Mouse (Mus musculus) embryonic facial prominence, embryonic 12.5 days (tissue): ENCODE results near the gene Nnmt. TPM values are rescaled to one million over a fixed set of nuclear protein-coding genes. Genes with fewer than 3 reads are reported as not detected.

Source experiments
- ATAC-seq: fragments of 200-750 bp; cut with Nextera tagmentation; 2 replicates; pipeline ENCODE4 v1.8.0; 2017; ENCODE audit not compliant: insufficient number of reproducible peaks, insufficient read depth, low FRiP score, low TSS enrichment
- H3K27ac ChIP-seq: fragments of 300-500 bp; sonication (generic); 2 replicates; pipeline ENCODE4 v1.5.1; 2016; ENCODE audit warnings: mild to moderate bottlenecking
- H3K27me3 ChIP-seq: fragments of 300-500 bp; sonication (generic); 2 replicates; pipeline ENCODE4 v1.6.1; 2016; ENCODE audit warnings: mild to moderate bottlenecking, moderate library complexity
- H3K36me3 ChIP-seq: fragments of 300-500 bp; sonication (generic); 2 replicates; pipeline ENCODE4 v1.6.1; 2016; ENCODE audit warnings: mild to moderate bottlenecking
- H3K4me1 ChIP-seq: fragments of 300-500 bp; sonication (generic); 2 replicates; pipeline ENCODE4 v1.6.1; 2016
- H3K4me2 ChIP-seq: fragments of 300-500 bp; sonication (generic); replicated peaks from 2 replicates; pipeline ENCODE4 v1.6.1; 2016; ENCODE audit warnings: mild to moderate bottlenecking, moderate library complexity
- H3K4me3 ChIP-seq: fragments of 300-500 bp; sonication (generic); 2 replicates; pipeline ENCODE4 v1.5.1; 2016; ENCODE audit warnings: mild to moderate bottlenecking
- H3K9ac ChIP-seq: fragments of 300-500 bp; sonication (generic); 2 replicates; pipeline ENCODE4 v1.6.1; 2016; ENCODE audit warnings: mild to moderate bottlenecking, moderate library complexity
- H3K9me3 ChIP-seq: fragments of 300-500 bp; sonication (generic); 2 replicates; pipeline ENCODE4 v1.6.1; 2016; ENCODE audit warnings: mild to moderate bottlenecking, moderate library complexity
- WGBS: fragments of 180-500 bp; shearing (Covaris S2); methylation state at CpG from one replicate; pipeline ENCODE4 v1.1.7; 2016; 5-methylcytosine and 5-hydroxymethylcytosine counted together
- polyA plus RNA-seq: library from polyadenylated mRNA; unstranded; fragments of >200 nt; fragmentation: Nextera tagmentation; extraction: Ambion mirVana; gene quantifications from 2 replicates; pipeline ENCODE4 v1.2.1, GENCODE M21; 2016

Nnmt gene
- polyA plus RNA-seq, 1 experiment from 2014 or later: 5.2 TPM

- Histone ChIP-seq H3K27me3 (peaks cover 19% of the 10 kb centered on the region), H3K27ac (no peak overlapping the region), H3K4me3 (no peak overlapping the region), H3K4me2 (no peak overlapping the region), H3K4me1 (peaks cover 27% of the 10 kb centered on the region), H3K36me3 (no peaks in the 10 kb centered on the region), H3K9ac (no peak overlapping the region), H3K9me3 (0 out of 2 replicates have a peak, but pooled peaks cover 7% of the 10 kb centered on the region)
- no peak for ATAC-seq
- 22% methylated on average over 4 of the region's 4 CpGs for WGBS
These were observed 41.3 kb upstream of the Nnmt start for GRCm38 (mm10) chr9:48646251-48646650.

GRCm38 (mm10) chr9:48645648-48646126, 40.7 kb upstream of the Nnmt start:
- H3K4me3 ChIP-seq: no peak overlapping the region

GRCm38 (mm10) chr9:48644926-48645647, 40.1 kb upstream of the Nnmt start:
- H3K4me3 ChIP-seq: no peak overlapping the region
- peaks cover 19% of the 10 kb centered on the region for H3K27me3 ChIP-seq
- no peaks in the 10 kb centered on the region for H3K36me3 ChIP-seq
- 0 out of 2 replicates have a peak, but pooled peaks cover 7% of the 10 kb centered on the region for H3K9me3 ChIP-seq
- H3K9ac ChIP-seq: no peak overlapping the region
- H3K27ac ChIP-seq: no peak overlapping the region
- H3K4me2 ChIP-seq: no peak overlapping the region
- no peak for ATAC-seq
- peaks cover 27% of the 10 kb centered on the region for H3K4me1 ChIP-seq
- 51% methylated on average over 13 of the region's 13 CpGs for WGBS

More at GRCm38 (mm10) chr9:48645648-48646126, 40.7 kb upstream of the Nnmt start:
- 61% methylated on average over 4 of the region's 4 CpGs for WGBS
- Histone ChIP-seq H3K27me3 (peaks cover 19% of the 10 kb centered on the region), H3K4me2 (no peak overlapping the region), H3K4me1 (peaks cover 27% of the 10 kb centered on the region), H3K9ac (no peak overlapping the region), H3K27ac (no peak overlapping the region), H3K9me3 (0 out of 2 replicates have a peak, but pooled peaks cover 7% of the 10 kb centered on the region), H3K36me3 (no peaks in the 10 kb centered on the region)
- no peak for ATAC-seq

- Histone ChIP-seq H3K4me1 (peaks cover 22% of the 10 kb centered on the region), H3K36me3 (no peaks in the 10 kb centered on the region), H3K4me3 (no peak overlapping the region), H3K4me2 (no peak overlapping the region), H3K27me3 (peaks cover 19% of the 10 kb centered on the region), H3K27ac (no peak overlapping the region), H3K9me3 (0 out of 2 replicates have a peak, but pooled peaks cover 7% of the 10 kb centered on the region), H3K9ac (no peak overlapping the region)
- ATAC-seq: no peak
- 83% methylated on average over 3 of the region's 3 CpGs for WGBS
These were observed 39.4 kb upstream of the Nnmt start for GRCm38 (mm10) chr9:48644376-48644775.

GRCm38 (mm10) chr9:48641636-48642035, 36.7 kb upstream of the Nnmt start:
- Histone ChIP-seq H3K27me3 (no peaks in the 10 kb centered on the region), H3K36me3 (no peaks in the 10 kb centered on the region), H3K9ac (no peak overlapping the region), H3K27ac (no peak overlapping the region), H3K4me3 (no peak overlapping the region), H3K9me3 (0 out of 2 replicates have a peak, but pooled peaks cover 7% of the 10 kb centered on the region), H3K4me1 (no peaks in the 10 kb centered on the region), H3K4me2 (no peak overlapping the region)
- ATAC-seq: no peak
- 86% methylated on average over 8 of the region's 8 CpGs for WGBS

- Histone ChIP-seq H3K36me3 (no peaks in the 10 kb centered on the region), H3K27ac (no peak overlapping the region), H3K4me3 (no peak overlapping the region), H3K9me3 (0 out of 2 replicates have a peak, but pooled peaks cover 7% of the 10 kb centered on the region), H3K4me2 (no peak overlapping the region), H3K27me3 (0 out of 2 replicates have a peak, but pooled peaks cover 2% of the 10 kb centered on the region), H3K4me1 (no peaks in the 10 kb centered on the region), H3K9ac (no peak overlapping the region)
- ATAC-seq: no peak
- WGBS: 82% methylated on average over 8 of the region's 8 CpGs
These were observed 35.9 kb upstream of the Nnmt start for GRCm38 (mm10) chr9:48640881-48641280.

- Histone ChIP-seq H3K27ac (no peak overlapping the region), H3K27me3 (0 out of 2 replicates have a peak, but pooled peaks cover 6% of the 10 kb centered on the region), H3K4me3 (no peak overlapping the region), H3K4me1 (no peaks in the 10 kb centered on the region), H3K9ac (no peak overlapping the region), H3K4me2 (no peak overlapping the region), H3K9me3 (no peaks in the 10 kb centered on the region), H3K36me3 (no peaks in the 10 kb centered on the region)
- ATAC-seq: no peak
- WGBS: 71% methylated on average over 15 of the region's 15 CpGs
These were observed 33.3 kb upstream of the Nnmt start for GRCm38 (mm10) chr9:48638176-48638803.

GRCm38 (mm10) chr9:48637161-48637560, 32.2 kb upstream of the Nnmt start:
- Histone ChIP-seq H3K9me3 (no peaks in the 10 kb centered on the region), H3K4me3 (no peak overlapping the region), H3K36me3 (no peaks in the 10 kb centered on the region), H3K4me1 (no peaks in the 10 kb centered on the region), H3K4me2 (no peak overlapping the region), H3K9ac (no peak overlapping the region), H3K27ac (no peak overlapping the region), H3K27me3 (0 out of 2 replicates have a peak, but pooled peaks cover 6% of the 10 kb centered on the region)
- 87% methylated on average over 7 of the region's 7 CpGs for WGBS
- no peak for ATAC-seq

GRCm38 (mm10) chr9:48635576-48636350, 30.8 kb upstream of the Nnmt start:
- no peak for ATAC-seq
- 45% methylated on average over 18 of the region's 18 CpGs for WGBS

GRCm38 (mm10) chr9:48633147-48633546, 28.2 kb upstream of the Nnmt start:
- Histone ChIP-seq H3K4me2 (no peak overlapping the region), H3K4me3 (no peak overlapping the region), H3K27ac (no peak overlapping the region), H3K9me3 (no peaks in the 10 kb centered on the region), H3K27me3 (0 out of 2 replicates have a peak, but pooled peaks cover 6% of the 10 kb centered on the region), H3K36me3 (no peaks in the 10 kb centered on the region), H3K9ac (no peak overlapping the region), H3K4me1 (no peaks in the 10 kb centered on the region)
- WGBS: 71% methylated on average over 6 of the region's 6 CpGs
- no peak for ATAC-seq

More at GRCm38 (mm10) chr9:48635576-48636350, 30.8 kb upstream of the Nnmt start:
- Histone ChIP-seq H3K4me2 (0 out of 2 replicates have a peak overlapping the region, but pooled peaks have one; percentile 12), H3K4me1 (no peaks in the 10 kb centered on the region), H3K9me3 (no peaks in the 10 kb centered on the region), H3K36me3 (no peaks in the 10 kb centered on the region), H3K9ac (no peak overlapping the region), H3K27me3 (0 out of 2 replicates have a peak, but pooled peaks cover 6% of the 10 kb centered on the region), H3K27ac (no peak overlapping the region), H3K4me3 (no peak overlapping the region)

GRCm38 (mm10) chr9:48619268-48619667, 14.3 kb upstream of the Nnmt start:
- Histone ChIP-seq H3K27me3 (peaks cover 3% of the 10 kb centered on the region; the same call in 1 of the 2 replicates), H3K9me3 (no peaks in the 10 kb centered on the region), H3K27ac (no peak overlapping the region), H3K4me1 (peaks cover 6% of the 10 kb centered on the region; the same call in 1 of the 2 replicates), H3K9ac (no peak overlapping the region), H3K4me2 (no peak overlapping the region), H3K36me3 (no peaks in the 10 kb centered on the region), H3K4me3 (no peak overlapping the region)
- 89% methylated on average over 1 of the region's 1 CpGs for WGBS
- ATAC-seq: no peak
